Mouse (Mus musculus) gastrocnemius, postnatal 10 days (tissue): Measurements from ENCODE around the gene 1700020A23Rik. TPM values are rescaled to one million over a fixed set of nuclear protein-coding genes. Genes with fewer than 3 reads are reported as not detected.

ENCODE experiments used
- DNase-seq: peaks from one replicate; pipeline ENCODE4 v3.0.0; 2021; ENCODE audit warnings: mixed read lengths
- total RNA-seq, 2 experiments: library from RNA; stranded (reverse); gene quantifications; 2 replicates each; pipeline ENCODE4 v1.2.3; 2021

The 1700020A23Rik gene
- total RNA-seq, 2 experiments from 2014 or later = not detected

DNA sequence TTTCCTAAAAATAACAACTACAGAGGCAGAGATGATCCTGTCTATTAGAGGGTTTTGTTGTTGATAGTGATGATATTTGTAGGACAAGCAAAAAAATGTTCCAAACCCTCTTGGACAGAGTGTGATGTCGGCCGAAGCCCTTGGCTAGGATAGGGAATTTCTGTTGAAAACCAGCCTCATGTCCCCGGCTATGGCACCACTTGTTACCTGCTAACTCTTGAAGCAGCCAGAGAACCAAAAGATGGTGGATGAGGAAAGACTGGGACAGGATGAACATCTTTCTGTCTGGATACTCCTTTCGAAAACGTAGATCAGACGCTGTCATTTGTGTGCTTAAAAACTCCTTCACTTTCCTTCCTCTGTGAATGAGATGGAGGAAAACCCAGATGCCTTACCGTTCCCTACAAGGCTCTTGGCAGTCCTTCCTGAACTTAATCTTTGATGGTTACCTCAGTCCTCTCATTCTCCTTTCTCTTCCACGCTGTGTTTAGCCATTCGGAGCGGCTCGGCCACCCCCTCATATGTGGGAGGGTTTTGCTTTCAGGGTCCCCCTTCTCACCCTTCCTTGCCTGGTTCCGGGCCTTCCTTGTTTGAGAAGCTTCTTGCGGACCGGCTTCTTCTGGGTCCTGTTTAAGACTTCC lies 46.1 kb downstream of the 1700020A23Rik start:
- no peak for DNase-seq

DNA sequence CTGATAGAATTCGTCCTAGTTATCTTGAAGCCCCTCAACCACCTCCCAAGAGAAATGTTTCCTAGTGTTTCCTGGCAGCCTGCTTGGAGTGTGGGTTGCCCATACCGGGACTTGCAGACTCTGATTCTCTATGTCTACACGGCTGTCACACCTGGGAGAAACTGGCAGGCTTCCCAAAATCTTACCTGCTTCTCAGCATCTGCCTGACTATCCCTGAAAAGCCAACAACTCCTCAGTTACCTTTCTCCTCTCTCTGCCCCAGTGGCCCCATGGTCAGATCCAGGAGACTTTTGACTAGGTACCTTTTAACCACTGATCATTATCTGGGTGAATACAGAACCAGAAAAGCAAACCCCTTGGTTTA lies 46.6 kb downstream of the 1700020A23Rik start:
- DNase-seq = no peak

DNA sequence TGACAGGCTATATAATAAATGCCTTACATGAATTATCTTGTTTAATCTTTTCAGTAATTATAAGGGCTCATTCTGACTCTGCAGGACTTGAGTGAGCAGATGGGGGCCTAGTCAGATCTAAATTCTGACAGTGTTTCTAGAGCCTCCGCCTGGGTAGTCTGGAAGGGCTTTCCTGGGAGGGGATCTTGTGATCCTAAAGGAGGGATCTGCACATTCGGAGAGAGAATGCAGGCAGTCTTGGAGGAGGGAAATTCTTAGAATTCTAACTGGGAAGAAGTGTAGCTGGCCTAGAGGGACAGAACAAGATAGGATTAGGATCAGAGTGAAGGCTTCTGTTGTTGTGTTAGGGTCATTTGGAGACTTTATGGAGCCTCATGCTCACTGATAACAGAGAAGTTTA lies 47.2 kb downstream of the 1700020A23Rik start:
- DNase-seq = no peak

DNA sequence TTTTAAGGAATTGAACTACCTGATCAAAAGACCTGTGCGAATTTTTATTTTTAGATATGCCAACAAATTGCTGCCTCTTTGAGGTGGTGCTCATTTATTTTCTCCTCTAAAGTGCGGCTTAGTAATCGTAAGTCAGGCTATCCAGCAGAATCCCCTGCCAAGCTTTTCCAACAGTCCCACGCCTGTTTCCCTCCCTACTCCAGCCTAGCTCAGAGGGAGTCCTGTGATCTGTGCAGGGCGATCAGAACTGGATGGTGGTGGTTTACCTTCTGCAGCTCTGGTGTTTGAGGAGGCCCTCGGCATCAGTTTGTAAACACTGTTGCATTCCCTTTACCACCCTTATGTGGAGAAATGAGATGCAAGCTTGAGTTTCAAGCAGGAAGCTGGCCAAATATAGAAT lies 48.4 kb downstream of the 1700020A23Rik start:
- DNase-seq = no peak

DNA sequence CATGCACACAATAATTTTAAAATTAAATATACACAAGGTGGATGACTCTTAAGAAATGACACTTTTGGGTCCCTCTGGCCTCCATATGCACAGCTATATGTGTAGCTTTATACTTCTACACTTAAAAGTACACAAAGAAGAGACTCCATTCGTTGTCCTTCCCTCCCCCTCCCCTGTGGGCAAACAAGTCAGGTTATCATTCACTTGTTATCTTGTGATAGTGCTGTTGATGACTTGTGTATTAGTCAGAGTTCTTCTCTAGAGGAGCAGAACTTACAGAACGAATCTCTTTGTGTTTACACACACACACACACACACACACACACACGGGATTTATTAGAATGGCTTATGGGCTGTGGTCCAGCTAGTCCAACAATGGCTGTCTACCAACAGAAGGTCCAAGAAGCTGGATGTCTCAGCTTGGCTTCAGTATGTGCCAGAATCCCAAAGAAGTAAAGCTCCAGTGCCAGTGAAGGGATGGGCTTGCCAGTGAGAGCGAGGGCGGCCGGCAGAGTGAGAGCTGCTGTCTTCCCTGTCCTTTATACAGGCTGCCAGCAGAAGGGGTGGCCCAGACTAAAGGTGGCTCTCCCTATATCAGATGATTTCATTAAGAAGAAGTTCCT lies 49.8 kb downstream of the 1700020A23Rik start:
- no peak for DNase-seq

Other genes with a start within 250 kb of the 1700020A23Rik start
- 100 to 1,000 TPM; 155 to 170 TPM for gene Snrpb, start 225.9 kb upstream of the 1700020A23Rik start, total RNA-seq
- gene Tmc2, start 210.1 kb upstream of the 1700020A23Rik start, total RNA-seq = not detected
- 10 to 100 TPM; 46.8 to 54.5 TPM for gene Nop56, start 130.8 kb upstream of the 1700020A23Rik start, total RNA-seq
- gene Idh3b, start 120.7 kb upstream of the 1700020A23Rik start, total RNA-seq = 100 to 1,000 TPM; 365 to 419 TPM
- 1 to 10 TPM; 1.5 to 1.9 TPM for gene Ebf4, start 110.1 kb upstream of the 1700020A23Rik start, total RNA-seq
- 10 to 100 TPM; 17.5 to 19.8 TPM for gene Cpxm1, start 7.7 kb upstream of the 1700020A23Rik start, total RNA-seq
- gene Gm28372, start within 50 bp of the 1700020A23Rik start, total RNA-seq = not detected
- gene Tmem239, start 1.2 kb downstream of the 1700020A23Rik start, total RNA-seq = not detected
- 10 to 100 TPM; 23.0 to 25.9 TPM for gene Vps16, start 19.1 kb downstream of the 1700020A23Rik start, total RNA-seq
- gene Pced1a, start 19.4 kb downstream of the 1700020A23Rik start, total RNA-seq = 1 to 10 TPM; 4.7 to 7.7 TPM
- gene Ptpra, start 45.0 kb downstream of the 1700020A23Rik start, total RNA-seq = 10 to 100 TPM; 42.2 to 49.9 TPM
- 10 to 100 TPM; 48.6 to 51.2 TPM for gene Mrps26, start 158.5 kb downstream of the 1700020A23Rik start, total RNA-seq
- gene Oxt, start 170.9 kb downstream of the 1700020A23Rik start, total RNA-seq = not detected
- under 1 TPM in 1 of 2 experiments, not detected in 1; 0.50 TPM for gene Avp, start 177.3 kb downstream of the 1700020A23Rik start, total RNA-seq
- gene Fastkd5, start 224.8 kb downstream of the 1700020A23Rik start, total RNA-seq = 1 to 10 TPM; 4.8 to 6.0 TPM
- gene Ubox5, start 224.8 kb downstream of the 1700020A23Rik start, total RNA-seq = 1 to 10 TPM; 4.7 to 5.1 TPM
- gene Lzts3, start 237.5 kb downstream of the 1700020A23Rik start, total RNA-seq = 1 to 10 TPM; 2.9 to 3.4 TPM